Mouse (Mus musculus): ENCODE results near the gene Arl16.

- TF ChIP-seq CTCF (IDR thresholded peaks at IDR 0.05; ENCODE audit: extremely low read depth, insufficient read depth, insufficient read length, insufficient replicate concordance) = no peak
- no peak for TF ChIP-seq POLR2A (IDR thresholded peaks at IDR 0.05; ENCODE audit: low read depth, low read length)
Measured at GRCm38 (mm10) chr11:120500357-120500756, 33.0 kb upstream of the Arl16 start.
